Mouse (Mus musculus) neural tube, embryonic 13.5 days (tissue): ENCODE measurements around the gene 2210016L21Rik. TPM values are rescaled to one million over a fixed set of nuclear protein-coding genes. Genes with fewer than 3 reads are reported as not detected.

Experiments
- ATAC-seq: fragments of 200-750 bp; cut with Nextera tagmentation; 2 replicates; pipeline ENCODE4 v1.8.0; 2017; ENCODE audit warnings: low read depth, mild to moderate bottlenecking, moderate TSS enrichment, moderate library complexity
- H3K27ac ChIP-seq: fragments of 300-500 bp; sonication (generic); replicated peaks from 2 replicates; pipeline ENCODE4 v1.5.1; 2015; ENCODE audit warnings: moderate library complexity, mild to moderate bottlenecking, inconsistent platforms
- H3K27me3 ChIP-seq: fragments of 300-500 bp; sonication (generic); 2 replicates; pipeline ENCODE4 v1.6.1; 2015; ENCODE audit warnings: mild to moderate bottlenecking, inconsistent platforms
- H3K36me3 ChIP-seq: fragments of 300-500 bp; sonication (generic); 2 replicates; pipeline ENCODE4 v1.6.1; 2015; ENCODE audit warnings: mild to moderate bottlenecking, inconsistent platforms
- H3K4me1 ChIP-seq: fragments of 300-500 bp; sonication (generic); replicated peaks from 2 replicates; pipeline ENCODE4 v1.6.1; 2015; ENCODE audit warnings: inconsistent platforms
- H3K4me2 ChIP-seq: fragments of 300-500 bp; sonication (generic); 2 replicates; pipeline ENCODE4 v1.6.1; 2015; ENCODE audit warnings: inconsistent platforms, mild to moderate bottlenecking, moderate library complexity
- H3K4me3 ChIP-seq: fragments of 300-500 bp; sonication (generic); 2 replicates; pipeline ENCODE4 v1.5.1; 2015; ENCODE audit warnings: mild to moderate bottlenecking, inconsistent platforms
- H3K9ac ChIP-seq: fragments of 300-500 bp; sonication (generic); 2 replicates; pipeline ENCODE4 v1.6.1; 2015; ENCODE audit warnings: moderate library complexity, mild to moderate bottlenecking, inconsistent platforms
- H3K9me3 ChIP-seq: fragments of 300-500 bp; sonication (generic); 2 replicates; pipeline ENCODE4 v1.6.1; 2016; ENCODE audit warnings: inconsistent platforms
- WGBS: fragments of 180-500 bp; shearing (Covaris S2); methylation state at CpG from one replicate; pipeline ENCODE4 v1.1.7; 2015; 5-methylcytosine and 5-hydroxymethylcytosine counted together
- polyA plus RNA-seq: library from polyadenylated mRNA; unstranded; fragments of >200 nt; fragmentation: Nextera tagmentation; extraction: Ambion mirVana; gene quantifications from 2 replicates; pipeline ENCODE4 v1.2.1, GENCODE M21; 2015

2210016L21Rik gene
- polyA plus RNA-seq, 1 experiment from 2014 or later, result 111 TPM

GRCm38 (mm10) chr5:114949316-114949715 lies 7.4 kb downstream of the 2210016L21Rik start:
- Histone ChIP-seq H3K9ac (no peak overlapping the region), H3K9me3 (no peaks in the 10 kb centered on the region), H3K27me3 (no peaks in the 10 kb centered on the region), H3K36me3 (peaks cover 46% of the 10 kb centered on the region), H3K27ac (peak overlapping the region; percentile 54), H3K4me3 (no peak overlapping the region), H3K4me1 (peaks cover 30% of the 10 kb centered on the region), H3K4me2 (no peak overlapping the region)
- 56% methylated on average over 5 of the region's 5 CpGs for WGBS
- no peak for ATAC-seq

GRCm38 (mm10) chr5:114949812-114950211 lies 7.9 kb downstream of the 2210016L21Rik start:
- Histone ChIP-seq H3K4me1 (peaks cover 30% of the 10 kb centered on the region), H3K4me2 (no peak overlapping the region), H3K9ac (no peak overlapping the region), H3K36me3 (peaks cover 46% of the 10 kb centered on the region), H3K27ac (peak overlapping the region; percentile 54), H3K4me3 (no peak overlapping the region), H3K9me3 (no peaks in the 10 kb centered on the region), H3K27me3 (no peaks in the 10 kb centered on the region)
- WGBS, result 65% methylated on average over 9 of the region's 9 CpGs
- ATAC-seq, result no peak

- Histone ChIP-seq H3K27ac (no peak overlapping the region), H3K36me3 (peaks cover 44% of the 10 kb centered on the region), H3K4me2 (no peak overlapping the region), H3K9ac (no peak overlapping the region), H3K9me3 (no peaks in the 10 kb centered on the region), H3K27me3 (no peaks in the 10 kb centered on the region), H3K4me3 (no peak overlapping the region), H3K4me1 (peaks cover 30% of the 10 kb centered on the region)
- no peak for ATAC-seq
- WGBS, result 68% methylated on average over 12 of the region's 12 CpGs
Observed at GRCm38 (mm10) chr5:114950669-114951068, 8.7 kb downstream of the 2210016L21Rik start.

GRCm38 (mm10) chr5:114951279-114951880 lies 9.4 kb downstream of the 2210016L21Rik start:
- Histone ChIP-seq H3K9ac (no peak overlapping the region), H3K4me3 (no peak overlapping the region), H3K4me2 (no peak overlapping the region), H3K4me1 (peaks cover 30% of the 10 kb centered on the region), H3K27ac (no peak overlapping the region), H3K36me3 (peaks cover 37% of the 10 kb centered on the region), H3K9me3 (no peaks in the 10 kb centered on the region), H3K27me3 (no peaks in the 10 kb centered on the region)
- WGBS, result 83% methylated on average over 21 of the region's 21 CpGs
- ATAC-seq, result no peak

GRCm38 (mm10) chr5:114953326-114953725 lies 11.4 kb downstream of the 2210016L21Rik start:
- ATAC-seq, result no peak
- no peak overlapping the region for H3K4me2 ChIP-seq
- peaks cover 17% of the 10 kb centered on the region for H3K36me3 ChIP-seq
- H3K9ac ChIP-seq, result no peak overlapping the region
- WGBS, result 88% methylated on average over 14 of the region's 14 CpGs
- no peaks in the 10 kb centered on the region for H3K9me3 ChIP-seq
- peaks cover 27% of the 10 kb centered on the region for H3K4me1 ChIP-seq
- H3K4me3 ChIP-seq, result no peak overlapping the region
- no peak overlapping the region for H3K27ac ChIP-seq
- no peaks in the 10 kb centered on the region for H3K27me3 ChIP-seq

- no peak overlapping the region for H3K9ac ChIP-seq
- H3K9me3 ChIP-seq, result no peaks in the 10 kb centered on the region
- H3K4me2 ChIP-seq, result no peak overlapping the region
- no peak overlapping the region for H3K4me3 ChIP-seq
- WGBS, result 89% methylated on average over 5 of the region's 5 CpGs
- no peak overlapping the region for H3K27ac ChIP-seq
- no peaks in the 10 kb centered on the region for H3K36me3 ChIP-seq
- ATAC-seq, result no peak
- no peaks in the 10 kb centered on the region for H3K27me3 ChIP-seq
- peaks cover 8% of the 10 kb centered on the region for H3K4me1 ChIP-seq
Observed at GRCm38 (mm10) chr5:114958069-114958468, 16.1 kb downstream of the 2210016L21Rik start.

- Histone ChIP-seq H3K9me3 (no peaks in the 10 kb centered on the region), H3K27me3 (no peaks in the 10 kb centered on the region; the same call in 1 of the 2 replicates), H3K4me2 (no peak overlapping the region), H3K36me3 (no peaks in the 10 kb centered on the region), H3K4me3 (no peak overlapping the region), H3K9ac (no peak overlapping the region), H3K4me1 (peaks cover 8% of the 10 kb centered on the region), H3K27ac (no peak overlapping the region)
- 39% methylated on average over 4 of the region's 4 CpGs for WGBS
- ATAC-seq, result peak; percentile 47; the same call in 1 of the 2 replicates
Observed at GRCm38 (mm10) chr5:114961590-114962360, 19.8 kb downstream of the 2210016L21Rik start.

GRCm38 (mm10) chr5:114964315-114964966 lies 22.5 kb downstream of the 2210016L21Rik start:
- no peak overlapping the region for H3K4me3 ChIP-seq
- ATAC-seq, result no peak
- peaks cover 20% of the 10 kb centered on the region for H3K4me1 ChIP-seq
- no peak overlapping the region for H3K4me2 ChIP-seq
- WGBS, result 70% methylated on average over 7 of the region's 7 CpGs
- H3K27me3 ChIP-seq, result peaks cover 24% of the 10 kb centered on the region
- no peaks in the 10 kb centered on the region for H3K9me3 ChIP-seq
- no peaks in the 10 kb centered on the region for H3K36me3 ChIP-seq
- no peak overlapping the region for H3K9ac ChIP-seq
- no peak overlapping the region for H3K27ac ChIP-seq

GRCm38 (mm10) chr5:114964967-114965898 lies 23.3 kb downstream of the 2210016L21Rik start:
- peaks cover 26% of the 10 kb centered on the region for H3K27me3 ChIP-seq
- no peak overlapping the region for H3K9ac ChIP-seq
- H3K4me3 ChIP-seq, result no peak overlapping the region
- WGBS, result 66% methylated on average over 17 of the region's 17 CpGs
- H3K27ac ChIP-seq, result no peak overlapping the region
- no peak for ATAC-seq
- no peak overlapping the region for H3K4me2 ChIP-seq
- H3K4me1 ChIP-seq, result peaks cover 22% of the 10 kb centered on the region
- no peaks in the 10 kb centered on the region for H3K9me3 ChIP-seq
- H3K36me3 ChIP-seq, result no peaks in the 10 kb centered on the region

- Histone ChIP-seq H3K36me3 (no peaks in the 10 kb centered on the region), H3K4me2 (no peak overlapping the region), H3K9ac (no peak overlapping the region), H3K4me3 (no peak overlapping the region), H3K27ac (no peak overlapping the region), H3K27me3 (peaks cover 30% of the 10 kb centered on the region), H3K4me1 (peaks cover 14% of the 10 kb centered on the region), H3K9me3 (no peaks in the 10 kb centered on the region)
- ATAC-seq, result no peak
- WGBS, result 33% methylated on average over 14 of the region's 14 CpGs
Observed at GRCm38 (mm10) chr5:114967523-114968268, 25.7 kb downstream of the 2210016L21Rik start.

GRCm38 (mm10) chr5:114968651-114969050 lies 26.7 kb downstream of the 2210016L21Rik start:
- no peak for ATAC-seq
- 7% methylated on average over 7 of the region's 7 CpGs for WGBS
- Histone ChIP-seq H3K36me3 (no peaks in the 10 kb centered on the region), H3K4me1 (peaks cover 14% of the 10 kb centered on the region), H3K9me3 (no peaks in the 10 kb centered on the region), H3K27me3 (peaks cover 30% of the 10 kb centered on the region), H3K27ac (no peak overlapping the region), H3K4me3 (no peak overlapping the region), H3K4me2 (no peak overlapping the region), H3K9ac (0 out of 2 replicates have a peak overlapping the region, but pooled peaks have one; percentile 12)
